Mouse (Mus musculus): ENCODE data around the gene Shroom3. TPM values are rescaled to one million over a fixed set of nuclear protein-coding genes. Genes with fewer than 3 reads are reported as not detected.

The Shroom3 gene
- total and polyA plus RNA-seq, 3 experiments: not detected

GRCm38 (mm10) chr5:92810922-92811533 lies 127.8 kb downstream of the Shroom3 start:
- no peaks in the 10 kb centered on the region for H3K9me3 ChIP-seq (replicated peaks; ENCODE audit: insufficient read depth, low read length)
- H3K9ac ChIP-seq (ENCODE audit: control insufficient read depth, low read depth, low read length, poor library complexity, severe bottlenecking): no peak overlapping the region
- H3K4me1 ChIP-seq (ENCODE audit: control insufficient read depth in 1 of 2, insufficient read depth in 2 of 2, low read length in 2 of 2): no peaks in the 10 kb centered on the region
- no peak for DNase-seq (ENCODE audit: low read depth, low spot score)
- no peak for TF ChIP-seq MEF2A (IDR thresholded peaks at IDR 0.05; ENCODE audit: extremely low read depth, insufficient replicate concordance, low read depth, low read length, poor library complexity, severe bottlenecking)
- no peak overlapping the region for H3K27ac ChIP-seq (ENCODE audit: control insufficient read depth, low read depth, low read length)
- no peaks in the 10 kb centered on the region for H3K36me3 ChIP-seq (ENCODE audit: control insufficient read depth in 1 of 2, insufficient read depth in 2 of 2, low read length in 2 of 2)
- H3K4me3 ChIP-seq (ENCODE audit: control insufficient read depth in 1 of 2, insufficient read depth in 1 of 2, low read depth in 2 of 2, low read length in 2 of 2): no peak overlapping the region
- no peaks in the 10 kb centered on the region for H3K79me2 ChIP-seq (ENCODE audit: control insufficient read depth, insufficient read depth, low read length, poor library complexity)
- no peaks in the 10 kb centered on the region for H3K27me3 ChIP-seq (ENCODE audit: control insufficient read depth in 1 of 2, insufficient read depth in 2 of 2, low read length in 2 of 2)

- Histone ChIP-seq H3K4me3 (ENCODE audit: control insufficient read depth in 1 of 2, insufficient read depth in 1 of 2, low read depth in 2 of 2, low read length in 2 of 2) (no peak overlapping the region), H3K27ac (ENCODE audit: control insufficient read depth, low read depth, low read length) (no peak overlapping the region), H3K9me3 (replicated peaks; ENCODE audit: insufficient read depth, low read length) (no peaks in the 10 kb centered on the region), H3K9ac (ENCODE audit: control insufficient read depth, low read depth, low read length, poor library complexity, severe bottlenecking) (no peak overlapping the region), H3K79me2 (ENCODE audit: control insufficient read depth, insufficient read depth, low read length, poor library complexity) (no peaks in the 10 kb centered on the region), H3K36me3 (ENCODE audit: control insufficient read depth in 1 of 2, insufficient read depth in 2 of 2, low read length in 2 of 2) (no peaks in the 10 kb centered on the region), H3K4me1 (ENCODE audit: control insufficient read depth in 1 of 2, insufficient read depth in 2 of 2, low read length in 2 of 2) (no peaks in the 10 kb centered on the region), H3K27me3 (ENCODE audit: control insufficient read depth in 1 of 2, insufficient read depth in 2 of 2, low read length in 2 of 2) (no peaks in the 10 kb centered on the region)
- TF ChIP-seq NRF1 (IDR thresholded peaks at IDR 0.05; ENCODE audit: insufficient read depth, low read depth, low read length, poor library complexity, severe bottlenecking) (no peak), JUND (IDR thresholded peaks at IDR 0.05; ENCODE audit: low read depth, low read length) (no peak)
- DNase-seq (ENCODE audit: low read depth, low spot score): no peak
Observed at GRCm38 (mm10) chr5:92811761-92812160, 128.5 kb downstream of the Shroom3 start.

- no peaks in the 10 kb centered on the region for H3K27me3 ChIP-seq (ENCODE audit: control insufficient read depth in 1 of 2, insufficient read depth in 2 of 2, low read length in 2 of 2)
- H3K9ac ChIP-seq (ENCODE audit: control insufficient read depth, low read depth, low read length, poor library complexity, severe bottlenecking): no peak overlapping the region
- H3K9me3 ChIP-seq (replicated peaks; ENCODE audit: insufficient read depth, low read length): no peaks in the 10 kb centered on the region
- no peaks in the 10 kb centered on the region for H3K4me1 ChIP-seq (ENCODE audit: control insufficient read depth in 1 of 2, insufficient read depth in 2 of 2, low read length in 2 of 2)
- TF ChIP-seq USF2 (IDR thresholded peaks at IDR 0.05; ENCODE audit: borderline replicate concordance in 1 of 2, insufficient read depth in 1 of 2, low read depth in 1 of 2, low read length in 2 of 2): no peak
- TF ChIP-seq MAX (IDR thresholded peaks at IDR 0.05; ENCODE audit: low read length): no peak
- TF ChIP-seq EP300 (IDR thresholded peaks at IDR 0.05; ENCODE audit: low read depth in 1 of 2, low read length in 2 of 2): no peak
- TF ChIP-seq UBTF (IDR thresholded peaks at IDR 0.05; ENCODE audit: borderline replicate concordance, insufficient read depth, low read depth, low read length): no peak
- no peak for TF ChIP-seq MAZ (IDR thresholded peaks at IDR 0.05; ENCODE audit: low read depth, low read length)
- no peak for TF ChIP-seq NRF1 (IDR thresholded peaks at IDR 0.05; ENCODE audit: insufficient read depth, low read depth, low read length, poor library complexity, severe bottlenecking)
- no peak for TF ChIP-seq JUND (IDR thresholded peaks at IDR 0.05; ENCODE audit: low read depth, low read length)
- TF ChIP-seq MXI1 (IDR thresholded peaks at IDR 0.05; ENCODE audit: low read depth, low read length): no peak
- no peak for TF ChIP-seq NELFE (IDR thresholded peaks at IDR 0.05; ENCODE audit: low read depth, low read length)
- no peak for TF ChIP-seq RCOR1 (IDR thresholded peaks at IDR 0.05; ENCODE audit: low read depth, low read length)
- TF ChIP-seq GATA1 (IDR thresholded peaks at IDR 0.05; ENCODE audit: low read depth, low read length): no peak
- TF ChIP-seq ETS1 (IDR thresholded peaks at IDR 0.05; ENCODE audit: low read depth, low read length): no peak
- TF ChIP-seq CTCF (IDR thresholded peaks at IDR 0.05 in 2 of 3, conservative IDR thresholded peaks at IDR 0.05 in 1 of 3; ENCODE audit: control insufficient read depth in 1 of 3, insufficient read depth in 1 of 3, low read depth in 2 of 3, low read length in 3 of 3, poor library complexity in 1 of 3, severe bottlenecking in 1 of 3): no peak
- TF ChIP-seq POLR2AphosphoS5 (IDR thresholded peaks at IDR 0.05; ENCODE audit: borderline replicate concordance, low read depth, low read length): no peak
- no peak for TF ChIP-seq MYB (IDR thresholded peaks at IDR 0.05; ENCODE audit: low read depth, low read length)
- no peak for TF ChIP-seq GABPA (IDR thresholded peaks at IDR 0.05; ENCODE audit: low read depth, low read length)
- no peak for TF ChIP-seq BHLHE40 (IDR thresholded peaks at IDR 0.05; ENCODE audit: borderline replicate concordance, low read depth, low read length)
- no peak for TF ChIP-seq CHD2 (IDR thresholded peaks at IDR 0.05; ENCODE audit: low read length)
- TF ChIP-seq TAL1 (IDR thresholded peaks at IDR 0.05; ENCODE audit: low read length): no peak
- H3K27ac ChIP-seq (ENCODE audit: control insufficient read depth, low read depth, low read length): no peak overlapping the region
- no peak overlapping the region for H3K4me3 ChIP-seq (ENCODE audit: control insufficient read depth in 1 of 2, insufficient read depth in 1 of 2, low read depth in 2 of 2, low read length in 2 of 2)
- no peaks in the 10 kb centered on the region for H3K36me3 ChIP-seq (ENCODE audit: control insufficient read depth in 1 of 2, insufficient read depth in 2 of 2, low read length in 2 of 2)
- no peaks in the 10 kb centered on the region for H3K79me2 ChIP-seq (ENCODE audit: control insufficient read depth, insufficient read depth, low read length, poor library complexity)
- no peak for DNase-seq (ENCODE audit: low read depth, low spot score)
Observed at GRCm38 (mm10) chr5:92812936-92813335, 129.7 kb downstream of the Shroom3 start.
